Mouse (Mus musculus): ENCODE data around the gene Asb18.

Gene Asb18

GRCm38 (mm10) chr1:89901381-89901780, 113.1 kb downstream of the Asb18 start:
- no peak for DNase-seq (ENCODE audit: low spot score in 2 of 2)
